In genomic region chr3:101161941-101162531, GRCm38 (mm10) we compare ENCODE assay signal across 8 mouse cellular contexts. TPM values are rescaled to one million over a fixed set of nuclear protein-coding genes. Genes with fewer than 3 reads are reported as not detected.
A peak's percentile ranks its signal among the peaks of the same experiment; 100 is the strongest.
DNase-seq lines count a peak whose midpoint lies in the region; ATAC-seq and TF ChIP-seq lines count a peak whose summit lies in the region.

No protein-coding gene starts in this region.

- H3K9me3 ChIP-seq in ES-Bruce4 (replicated peaks; ENCODE audit: control insufficient read depth, insufficient read depth, low read length, poor library complexity, severe bottlenecking) = no peaks in the 10 kb centered on the region
- H3K9me3 ChIP-seq in heart, embryonic 13.5 days = no peaks in the 10 kb centered on the region
- H3K9me3 ChIP-seq in kidney, postnatal 0 days (replicated peaks; ENCODE audit: low read length) = no peaks in the 10 kb centered on the region
- no peaks in the 10 kb centered on the region for H3K9me3 ChIP-seq in neural tube, embryonic 13.5 days

- peak; percentile 19; the same call in 1 of the 2 replicates for ATAC-seq in heart, embryonic 13.5 days (ENCODE audit: extremely low read depth, insufficient number of reproducible peaks, low FRiP score, low TSS enrichment)
- 0 out of 2 replicates have a peak, but pooled peaks have one; percentile 52 for ATAC-seq in kidney, postnatal 0 days (replicated peaks; ENCODE audit: low FRiP score, low read depth)
- peak; percentile 18; the same call in 1 of the 2 replicates for ATAC-seq in neural tube, embryonic 13.5 days (ENCODE audit: low read depth)

- H3K9ac ChIP-seq in ES-Bruce4 (ENCODE audit: low read depth, poor library complexity, severe bottlenecking) = peak overlapping the region; percentile 7
- peak overlapping the region; percentile 20 for H3K9ac ChIP-seq in heart, embryonic 13.5 days
- no peak overlapping the region for H3K9ac ChIP-seq in kidney, postnatal 0 days (ENCODE audit: low read depth, low read length)
- H3K9ac ChIP-seq in neural tube, embryonic 13.5 days = 0 out of 2 replicates have a peak overlapping the region, but pooled peaks have one; percentile 17

- 43% methylated on average over 14 of the region's 14 CpGs for WGBS in heart, embryonic 13.5 days
- WGBS in kidney, postnatal 0 days = 41% methylated on average over 14 of the region's 14 CpGs
- 52% methylated on average over 14 of the region's 14 CpGs for WGBS in neural tube, embryonic 13.5 days
- 67% methylated on average over 14 of the region's 14 CpGs for WGBS in thymus, adult 2 months

- peak overlapping the region; percentile 42 for H3K4me2 ChIP-seq in heart, embryonic 13.5 days
- 0 out of 2 replicates have a peak overlapping the region, but pooled peaks have one; percentile 13 for H3K4me2 ChIP-seq in kidney, postnatal 0 days (ENCODE audit: low read length)
- H3K4me2 ChIP-seq in neural tube, embryonic 13.5 days = 0 out of 2 replicates have a peak overlapping the region, but pooled peaks have one; percentile 3

- no peaks in the 10 kb centered on the region for H3K27me3 ChIP-seq in ES-Bruce4 (ENCODE audit: control insufficient read depth, insufficient read depth, low read length, poor library complexity, severe bottlenecking)
- H3K27me3 ChIP-seq in heart, embryonic 13.5 days (replicated peaks) = no peaks in the 10 kb centered on the region
- H3K27me3 ChIP-seq in kidney, postnatal 0 days (ENCODE audit: insufficient read depth, low read length) = no peaks in the 10 kb centered on the region
- no peaks in the 10 kb centered on the region for H3K27me3 ChIP-seq in neural tube, embryonic 13.5 days
- no peaks in the 10 kb centered on the region for H3K27me3 ChIP-seq in thymus, adult 2 months (ENCODE audit: control insufficient read depth, insufficient read depth, low read length)

- H3K4me3 ChIP-seq in ES-Bruce4 (ENCODE audit: low read depth, low read length) = peak overlapping the region; percentile 44
- H3K4me3 ChIP-seq in embryonic fibroblast, embryonic 13.5 days (ENCODE audit: insufficient read depth, low read length) = no peak overlapping the region
- H3K4me3 ChIP-seq in heart, embryonic 13.5 days = 0 out of 2 replicates have a peak overlapping the region, but pooled peaks have one; percentile 12
- H3K4me3 ChIP-seq in kidney, postnatal 0 days (replicated peaks; ENCODE audit: low read depth, low read length) = no peak overlapping the region
- H3K4me3 ChIP-seq in neural tube, embryonic 13.5 days = no peak overlapping the region
- H3K4me3 ChIP-seq in thymus, adult 2 months (ENCODE audit: control insufficient read depth, insufficient read depth, low read length) = no peak overlapping the region

- peaks cover 17% of the 10 kb centered on the region for H3K4me1 ChIP-seq in ES-Bruce4 (ENCODE audit: control insufficient read depth, insufficient read depth, low read length)
- H3K4me1 ChIP-seq in embryonic fibroblast, embryonic 13.5 days (ENCODE audit: control insufficient read depth, insufficient read depth, low read length) = peaks cover 20% of the 10 kb centered on the region
- peaks cover 46% of the 10 kb centered on the region for H3K4me1 ChIP-seq in heart, embryonic 13.5 days
- no peaks in the 10 kb centered on the region for H3K4me1 ChIP-seq in kidney, postnatal 0 days (replicated peaks; ENCODE audit: insufficient read depth, low read length)
- peaks cover 28% of the 10 kb centered on the region for H3K4me1 ChIP-seq in neural tube, embryonic 13.5 days (replicated peaks)
- no peaks in the 10 kb centered on the region for H3K4me1 ChIP-seq in thymus, adult 2 months (replicated peaks; ENCODE audit: control insufficient read depth, insufficient read depth, low read length)

- peak; percentile 72 for DNase-seq in adrenal gland, postnatal 14 days
- DNase-seq in kidney, postnatal 0 days (ENCODE audit: low spot score) = no peak
- no peak for DNase-seq in thymus, adult 2 months
- DNase-seq in frontal cortex, postnatal 14 days (ENCODE audit: low spot score in 2 of 2) = no peak

- TF ChIP-seq CTCF in ES-Bruce4 (IDR thresholded peaks at IDR 0.05; ENCODE audit: low read depth, low read length) = no peak
- TF ChIP-seq CTCF in embryonic fibroblast, embryonic 13.5 days (IDR thresholded peaks at IDR 0.05; ENCODE audit: borderline replicate concordance, insufficient read depth, low read length) = no peak
- no peak for TF ChIP-seq CTCF in kidney, postnatal 0 days (IDR thresholded peaks at IDR 0.05; ENCODE audit: low read depth)
- TF ChIP-seq CTCF in thymus, adult 2 months (IDR thresholded peaks at IDR 0.05; ENCODE audit: borderline replicate concordance, control insufficient read depth, extremely low read depth, insufficient read depth, low read length, poor library complexity) = no peak

- peak overlapping the region; percentile 78 for H3K27ac ChIP-seq in ES-Bruce4 (ENCODE audit: insufficient read depth, low read length)
- H3K27ac ChIP-seq in embryonic fibroblast, embryonic 13.5 days (ENCODE audit: insufficient read depth, low read length) = peak overlapping the region; percentile 5; the same call in 1 of the 2 replicates
- H3K27ac ChIP-seq in heart, embryonic 13.5 days (replicated peaks) = peak overlapping the region; percentile 58
- H3K27ac ChIP-seq in kidney, postnatal 0 days = no peak overlapping the region
- peak overlapping the region; percentile 59 for H3K27ac ChIP-seq in neural tube, embryonic 13.5 days (replicated peaks)
- no peak overlapping the region for H3K27ac ChIP-seq in thymus, adult 2 months (ENCODE audit: control insufficient read depth, insufficient read depth, low read length)

- TF ChIP-seq POLR2A in ES-Bruce4 (IDR thresholded peaks at IDR 0.05; ENCODE audit: insufficient read depth, low read length) = no peak
- TF ChIP-seq POLR2A in embryonic fibroblast, embryonic 13.5 days (IDR thresholded peaks at IDR 0.05; ENCODE audit: low read depth, low read length) = no peak
- no peak for TF ChIP-seq POLR2A in thymus, adult 2 months (IDR thresholded peaks at IDR 0.05; ENCODE audit: control insufficient read depth, extremely low read depth, insufficient read depth, low read length, poor library complexity)

- TF ChIP-seq EP300 in ES-Bruce4 (IDR thresholded peaks at IDR 0.05; ENCODE audit: insufficient read depth, low read depth, low read length) = 0 out of 2 replicates have a peak, but pooled peaks have one; percentile 21

- H3K36me3 ChIP-seq in ES-Bruce4 (ENCODE audit: control insufficient read depth, insufficient read depth, low read length, poor library complexity, severe bottlenecking) = no peaks in the 10 kb centered on the region
- H3K36me3 ChIP-seq in heart, embryonic 13.5 days = no peaks in the 10 kb centered on the region
- H3K36me3 ChIP-seq in kidney, postnatal 0 days (ENCODE audit: insufficient read depth, low read length) = no peaks in the 10 kb centered on the region
- H3K36me3 ChIP-seq in neural tube, embryonic 13.5 days = no peaks in the 10 kb centered on the region
- H3K36me3 ChIP-seq in thymus, adult 2 months (ENCODE audit: control insufficient read depth, insufficient read depth, low read length) = no peaks in the 10 kb centered on the region

RNA-seq across cellular contexts. Expression of gene Ptgfrn, which starts 52.0 kb away (rescaled TPM):
- polyA plus RNA-seq in ES-Bruce4 (2011; ENCODE audit: insufficient read depth, insufficient read length, low read depth, missing spikeins) = 59.6 and 60.7 TPM in 2 replicates
- 32.1 and 33.3 TPM in 2 replicates for total RNA-seq in adrenal gland, postnatal 14 days (2021)
- polyA plus RNA-seq in embryonic fibroblast, embryonic 13.5 days (2011; ENCODE audit: insufficient read length, low read depth, missing spikeins) = 63.0 and 70.5 TPM in 2 replicates
- polyA plus RNA-seq in heart, embryonic 13.5 days (2015; fragmentation: Nextera tagmentation; extraction: Ambion mirVana) = 5.1 and 6.8 TPM in 2 replicates
- polyA plus RNA-seq in kidney, postnatal 0 days (2015; fragmentation: Nextera tagmentation; extraction: Ambion mirVana) = 2.1 and 2.5 TPM in 2 replicates
- 3.2 and 3.5 TPM in 2 replicates for polyA plus RNA-seq in neural tube, embryonic 13.5 days (2015; fragmentation: Nextera tagmentation; extraction: Ambion mirVana)
- polyA plus RNA-seq in thymus, adult 2 months (2012; rRNA removed) = 7.9 and 8.0 TPM in 2 replicates

Comparison
In these comparisons a context has a peak if more than half of its experiments do, and no peak if none do; other contexts are left out.
1. H3K27ac ChIP-seq: peak in ES-Bruce4 (single experiment), embryonic fibroblast, embryonic 13.5 days (single experiment), heart, embryonic 13.5 days (single experiment) and neural tube, embryonic 13.5 days (single experiment); none in kidney, postnatal 0 days (single experiment) and thymus, adult 2 months (single experiment).
2. H3K4me3 ChIP-seq: peak in ES-Bruce4 (single experiment) and heart, embryonic 13.5 days (single experiment); none in embryonic fibroblast, embryonic 13.5 days (single experiment), kidney, postnatal 0 days (single experiment), neural tube, embryonic 13.5 days (single experiment) and thymus, adult 2 months (single experiment).
3. Peak in every context shown above with its lines, with median percentiles within 50 percentile points of each other: ATAC-seq and H3K4me2 ChIP-seq.